ENCODE assay signal across 8 mouse cellular contexts in genomic region chr6:124917518-124918330, GRCm38 (mm10). TPM values are rescaled to one million over a fixed set of nuclear protein-coding genes. Genes with fewer than 3 reads are reported as not detected.
DNase-seq lines count a peak whose midpoint lies in the region; ATAC-seq and TF ChIP-seq lines count a peak whose summit lies in the region.

No protein-coding gene starts in this region.

- H3K4me1 ChIP-seq in embryonic facial prominence, embryonic 11.5 days (ENCODE audit: control insufficient read depth, insufficient read depth, low read length): peaks cover 6% of the 10 kb centered on the region
- peaks cover 27% of the 10 kb centered on the region for H3K4me1 ChIP-seq in kidney, adult 2 months (ENCODE audit: control insufficient read depth, insufficient read depth, low read length)
- peaks cover 61% of the 10 kb centered on the region for H3K4me1 ChIP-seq in limb, embryonic 13.5 days
- H3K4me1 ChIP-seq in midbrain, embryonic 15.5 days: peaks cover 53% of the 10 kb centered on the region

- peak; percentile 63 for TF ChIP-seq POLR2A in kidney, adult 2 months (IDR thresholded peaks at IDR 0.05; ENCODE audit: low read depth, low read length)

- H3K9me3 ChIP-seq in embryonic facial prominence, embryonic 11.5 days (replicated peaks; ENCODE audit: control insufficient read depth, low read length): no peaks in the 10 kb centered on the region
- H3K9me3 ChIP-seq in limb, embryonic 13.5 days: no peaks in the 10 kb centered on the region
- no peaks in the 10 kb centered on the region for H3K9me3 ChIP-seq in midbrain, embryonic 15.5 days

- 0% methylated on average over 42 of the region's 89 CpGs for WGBS in embryonic facial prominence, embryonic 11.5 days
- under 1% methylated on average over 79 of the region's 89 CpGs for whole genome bisulfite sequencing in kidney, adult 2 months
- WGBS in limb, embryonic 13.5 days: 2% methylated on average over 66 of the region's 89 CpGs
- WGBS in midbrain, embryonic 15.5 days: under 1% methylated on average over 55 of the region's 89 CpGs

- no peak for TF ChIP-seq CTCF in kidney, adult 2 months (conservative IDR thresholded peaks at IDR 0.05; ENCODE audit: insufficient read depth, insufficient read length, low read depth, low read length)

- ATAC-seq in embryonic facial prominence, embryonic 11.5 days (replicated peaks; ENCODE audit: insufficient number of reproducible peaks, low FRiP score, low TSS enrichment, low read depth): peak; percentile 70
- ATAC-seq in limb, embryonic 13.5 days (ENCODE audit: low FRiP score, low read depth): peak; percentile 66
- ATAC-seq in midbrain, embryonic 15.5 days (replicated peaks): peak; percentile 81

- DNase-seq in spleen, adult 18-20 months: peak; percentile 64 to 66
- DNase-seq in spleen, adult 12 weeks (ENCODE audit: low spot score): no peak
- DNase-seq in embryonic facial prominence, embryonic 11.5 days (ENCODE audit: low spot score): peak; percentile 96
- DNase-seq in heart, adult 18-20 months: peak; percentile 92 to 96
- DNase-seq in kidney, adult 2 months: peak; percentile 97
- DNase-seq in spleen, postnatal 4 days (ENCODE audit: low spot score in 2 of 2): peak; percentile 46 to 78

- peaks cover 5% of the 10 kb centered on the region; the same call in 1 of the 2 replicates for H3K36me3 ChIP-seq in embryonic facial prominence, embryonic 11.5 days (replicated peaks; ENCODE audit: control insufficient read depth, insufficient read depth, low read depth, low read length)
- peaks cover 3% of the 10 kb centered on the region; the same call in 1 of the 2 replicates for H3K36me3 ChIP-seq in kidney, adult 2 months (ENCODE audit: control insufficient read depth, insufficient read depth, low read length)
- peaks cover 24% of the 10 kb centered on the region for H3K36me3 ChIP-seq in limb, embryonic 13.5 days
- H3K36me3 ChIP-seq in midbrain, embryonic 15.5 days (replicated peaks): peaks cover 20% of the 10 kb centered on the region; the same call in 1 of the 2 replicates

- H3K27ac ChIP-seq in embryonic facial prominence, embryonic 11.5 days (replicated peaks; ENCODE audit: low read depth, low read length): peak overlapping the region; percentile 100
- peak overlapping the region; percentile 98 for H3K27ac ChIP-seq in kidney, adult 2 months (ENCODE audit: insufficient read depth, low read depth, low read length)
- H3K27ac ChIP-seq in limb, embryonic 13.5 days: peak overlapping the region; percentile 100
- H3K27ac ChIP-seq in midbrain, embryonic 15.5 days: peak overlapping the region; percentile 100

- H3K9ac ChIP-seq in embryonic facial prominence, embryonic 11.5 days (replicated peaks; ENCODE audit: low read length): peak overlapping the region; percentile 98
- H3K9ac ChIP-seq in limb, embryonic 13.5 days: peak overlapping the region; percentile 100
- H3K9ac ChIP-seq in midbrain, embryonic 15.5 days: peak overlapping the region; percentile 99

- H3K27me3 ChIP-seq in embryonic facial prominence, embryonic 11.5 days (ENCODE audit: control insufficient read depth, insufficient read depth, low read length): no peaks in the 10 kb centered on the region
- no peaks in the 10 kb centered on the region for H3K27me3 ChIP-seq in kidney, adult 2 months (replicated peaks; ENCODE audit: control insufficient read depth, insufficient read depth, low read length)
- no peaks in the 10 kb centered on the region for H3K27me3 ChIP-seq in limb, embryonic 13.5 days
- H3K27me3 ChIP-seq in midbrain, embryonic 15.5 days (replicated peaks): no peaks in the 10 kb centered on the region

- peak overlapping the region; percentile 92 for H3K4me3 ChIP-seq in embryonic facial prominence, embryonic 11.5 days (ENCODE audit: low read depth, low read length)
- H3K4me3 ChIP-seq in kidney, adult 2 months (ENCODE audit: insufficient read depth, low read depth, low read length): peak overlapping the region; percentile 96
- peak overlapping the region; percentile 90 for H3K4me3 ChIP-seq in limb, embryonic 13.5 days
- peak overlapping the region; percentile 86 for H3K4me3 ChIP-seq in midbrain, embryonic 15.5 days

- H3K4me2 ChIP-seq in embryonic facial prominence, embryonic 11.5 days (ENCODE audit: low read depth, low read length): peak overlapping the region; percentile 95
- H3K4me2 ChIP-seq in limb, embryonic 13.5 days (replicated peaks): peak overlapping the region; percentile 100
- peak overlapping the region; percentile 95 for H3K4me2 ChIP-seq in midbrain, embryonic 15.5 days

RNA-seq across cellular contexts. Expression of gene Ptms, which starts 2.2 kb away (rescaled TPM):
- polyA plus RNA-seq in embryonic facial prominence, embryonic 11.5 days (2014; fragmentation: Nextera tagmentation; extraction: Ambion mirVana): 184 and 213 TPM in 2 replicates
- 100 to 1,000 TPM; 135 to 139 TPM for total RNA-seq in heart, adult 18-20 months (2021)
- 1,732 and 2,839 TPM in 2 replicates for polyA plus RNA-seq in kidney, adult 2 months (2012; rRNA removed)
- polyA plus RNA-seq in limb, embryonic 13.5 days (2015; fragmentation: Nextera tagmentation; extraction: Ambion mirVana): 303 and 321 TPM in 2 replicates
- polyA plus RNA-seq in midbrain, embryonic 15.5 days (2015; fragmentation: Nextera tagmentation; extraction: Ambion mirVana): 880 and 884 TPM in 2 replicates

RNA-seq across cellular contexts. Expression of gene Lag3, which starts 6.2 kb away (rescaled TPM):
- 1.7 and 1.8 TPM in 2 replicates for polyA plus RNA-seq in embryonic facial prominence, embryonic 11.5 days (2014; fragmentation: Nextera tagmentation; extraction: Ambion mirVana)
- total RNA-seq in heart, adult 18-20 months (2021): under 1 TPM; 0.23 to 0.35 TPM
- 0.80 and 1.5 TPM in 2 replicates for polyA plus RNA-seq in kidney, adult 2 months (2012; rRNA removed)
- 1.7 and 3.1 TPM in 2 replicates for polyA plus RNA-seq in limb, embryonic 13.5 days (2015; fragmentation: Nextera tagmentation; extraction: Ambion mirVana)
- polyA plus RNA-seq in midbrain, embryonic 15.5 days (2015; fragmentation: Nextera tagmentation; extraction: Ambion mirVana): 2.8 and 3.2 TPM in 2 replicates

RNA-seq across cellular contexts. Expression of gene Mlf2, which starts 13.5 kb away (rescaled TPM):
- 391 and 402 TPM in 2 replicates for polyA plus RNA-seq in embryonic facial prominence, embryonic 11.5 days (2014; fragmentation: Nextera tagmentation; extraction: Ambion mirVana)
- total RNA-seq in heart, adult 18-20 months (2021): 100 to 1,000 TPM; 185 to 191 TPM
- polyA plus RNA-seq in kidney, adult 2 months (2012; rRNA removed): 402 and 403 TPM in 2 replicates
- polyA plus RNA-seq in limb, embryonic 13.5 days (2015; fragmentation: Nextera tagmentation; extraction: Ambion mirVana): 354 and 355 TPM in 2 replicates
- polyA plus RNA-seq in midbrain, embryonic 15.5 days (2015; fragmentation: Nextera tagmentation; extraction: Ambion mirVana): 559 and 568 TPM in 2 replicates

RNA-seq across cellular contexts. Expression of gene Cd4, which starts 29.7 kb away (rescaled TPM):
- not detected in 2 replicates for polyA plus RNA-seq in embryonic facial prominence, embryonic 11.5 days (2014; fragmentation: Nextera tagmentation; extraction: Ambion mirVana)
- total RNA-seq in heart, adult 18-20 months (2021): 1 to 10 TPM in 1 of 2 experiments, under 1 TPM in 1; 0.50 to 3.7 TPM
- 0.57 and 4.3 TPM in 2 replicates for polyA plus RNA-seq in kidney, adult 2 months (2012; rRNA removed)
- polyA plus RNA-seq in limb, embryonic 13.5 days (2015; fragmentation: Nextera tagmentation; extraction: Ambion mirVana): 0.04 and 0.15 TPM in 2 replicates
- 0.21 and 0.33 TPM in 2 replicates for polyA plus RNA-seq in midbrain, embryonic 15.5 days (2015; fragmentation: Nextera tagmentation; extraction: Ambion mirVana)

RNA-seq across cellular contexts. Expression of gene Cops7a, which starts 47.6 kb away (rescaled TPM):
- 118 and 125 TPM in 2 replicates for polyA plus RNA-seq in embryonic facial prominence, embryonic 11.5 days (2014; fragmentation: Nextera tagmentation; extraction: Ambion mirVana)
- total RNA-seq in heart, adult 18-20 months (2021): 100 to 1,000 TPM in 1 of 2 experiments, 10 to 100 TPM in 1; 94.3 to 102 TPM
- 268 and 276 TPM in 2 replicates for polyA plus RNA-seq in kidney, adult 2 months (2012; rRNA removed)
- 128 and 133 TPM in 2 replicates for polyA plus RNA-seq in limb, embryonic 13.5 days (2015; fragmentation: Nextera tagmentation; extraction: Ambion mirVana)
- polyA plus RNA-seq in midbrain, embryonic 15.5 days (2015; fragmentation: Nextera tagmentation; extraction: Ambion mirVana): 94.5 and 95.5 TPM in 2 replicates
